Mouse (Mus musculus) liver, embryonic 14.5 days (tissue): ENCODE data around the gene Atp5g2.

Source experiments
- CTCF ChIP-seq: IDR thresholded peaks from 2 replicates; pipeline ENCODE4 v1.5.1; 2016; ENCODE audit warnings: antibody characterized with exemption, low read depth, control low read depth
- EP300 ChIP-seq: IDR thresholded peaks from 2 replicates; pipeline ENCODE4 v1.6.1; 2016; ENCODE audit warnings: antibody characterized with exemption, low read depth

DNA sequence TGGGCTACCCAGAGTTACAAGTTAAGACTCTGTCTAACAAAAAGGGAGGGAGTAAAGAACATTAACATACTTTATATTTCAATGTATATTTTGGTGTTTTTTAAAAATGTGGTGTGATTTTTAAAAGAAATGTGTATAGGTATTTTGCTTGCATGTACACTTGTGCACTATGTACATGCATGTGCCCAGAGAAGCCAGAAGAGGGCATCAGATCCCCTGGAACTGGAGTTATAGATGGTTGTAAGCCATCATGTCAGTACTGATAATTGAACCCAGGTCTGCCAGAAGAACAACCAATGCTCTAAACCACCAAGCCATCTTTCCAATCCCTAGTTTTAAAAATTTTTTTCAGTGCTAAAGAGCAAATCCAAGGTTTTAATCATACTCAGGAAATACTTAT is 59.2 kb downstream of the Atp5g2 start:
- TF ChIP-seq CTCF: peak; percentile 41
- TF ChIP-seq EP300: no peak
